Mouse (Mus musculus): Measurements from ENCODE around the gene Gm28035. TPM values are rescaled to one million over a fixed set of nuclear protein-coding genes. Genes with fewer than 3 reads are reported as not detected.

Gene Gm28035
- polyA plus RNA-seq, 1 experiment from 2014 or later = 0.05 TPM

- no peak overlapping the region for H3K4me2 ChIP-seq
- no peak overlapping the region for H3K27ac ChIP-seq
- H3K4me1 ChIP-seq (replicated peaks) = peaks cover 58% of the 10 kb centered on the region
- ATAC-seq (ENCODE audit: low read depth) (no peak), DNase-seq (no peak)
- H3K4me3 ChIP-seq (replicated peaks) = no peak overlapping the region
- WGBS (ENCODE audit: insufficient replicate concordance) = 43% methylated on average over 5 of the region's 5 CpGs
- no peaks in the 10 kb centered on the region for H3K27me3 ChIP-seq
- H3K9me3 ChIP-seq (replicated peaks) = no peaks in the 10 kb centered on the region
- H3K36me3 ChIP-seq = peaks cover 63% of the 10 kb centered on the region
- no peak overlapping the region; the same call in 1 of the 2 replicates for H3K9ac ChIP-seq
These were observed 13.4 kb downstream of the Gm28035 start for GRCm38 (mm10) chr2:30253809-30254208.

GRCm38 (mm10) chr2:30255631-30256395, 15.4 kb downstream of the Gm28035 start:
- H3K27ac ChIP-seq = no peak overlapping the region
- H3K4me2 ChIP-seq = no peak overlapping the region
- peaks cover 65% of the 10 kb centered on the region for H3K36me3 ChIP-seq
- 90% methylated on average over 42 of the region's 42 CpGs for WGBS (ENCODE audit: insufficient replicate concordance)
- no peak overlapping the region for H3K9ac ChIP-seq
- ATAC-seq (ENCODE audit: low read depth) = no peak
- no peak for DNase-seq
- H3K9me3 ChIP-seq (replicated peaks) = no peaks in the 10 kb centered on the region
- H3K4me3 ChIP-seq (replicated peaks) = no peak overlapping the region
- no peaks in the 10 kb centered on the region for H3K27me3 ChIP-seq
- H3K4me1 ChIP-seq (replicated peaks) = peaks cover 63% of the 10 kb centered on the region

GRCm38 (mm10) chr2:30256616-30257350, 16.4 kb downstream of the Gm28035 start:
- ATAC-seq (ENCODE audit: low read depth) (no peak), DNase-seq (no peak)
- Histone ChIP-seq H3K9ac (no peak overlapping the region), H3K4me1 (replicated peaks) (peaks cover 54% of the 10 kb centered on the region), H3K27ac (no peak overlapping the region), H3K27me3 (no peaks in the 10 kb centered on the region), H3K36me3 (peaks cover 73% of the 10 kb centered on the region), H3K9me3 (replicated peaks) (no peaks in the 10 kb centered on the region), H3K4me2 (no peak overlapping the region), H3K4me3 (replicated peaks) (no peak overlapping the region)
- 93% methylated on average over 30 of the region's 30 CpGs for WGBS (ENCODE audit: insufficient replicate concordance)

GRCm38 (mm10) chr2:30257699-30258460, 17.5 kb downstream of the Gm28035 start:
- Histone ChIP-seq H3K9me3 (replicated peaks) (no peaks in the 10 kb centered on the region), H3K36me3 (peaks cover 82% of the 10 kb centered on the region), H3K27me3 (no peaks in the 10 kb centered on the region), H3K4me2 (no peak overlapping the region), H3K27ac (no peak overlapping the region), H3K4me3 (replicated peaks) (no peak overlapping the region), H3K9ac (no peak overlapping the region), H3K4me1 (replicated peaks) (peaks cover 44% of the 10 kb centered on the region)
- no peak for DNase-seq
- 55% methylated on average over 7 of the region's 7 CpGs for WGBS (ENCODE audit: insufficient replicate concordance)
- ATAC-seq (ENCODE audit: low read depth) = no peak

- WGBS (ENCODE audit: insufficient replicate concordance) = 53% methylated on average over 4 of the region's 4 CpGs
- ATAC-seq (ENCODE audit: low read depth) = 0 out of 2 replicates have a peak, but pooled peaks have one; percentile 22
- Histone ChIP-seq H3K9me3 (replicated peaks) (no peaks in the 10 kb centered on the region), H3K4me3 (replicated peaks) (no peak overlapping the region), H3K27ac (no peak overlapping the region), H3K4me2 (no peak overlapping the region), H3K27me3 (no peaks in the 10 kb centered on the region), H3K9ac (no peak overlapping the region), H3K36me3 (peaks cover 87% of the 10 kb centered on the region), H3K4me1 (replicated peaks) (peaks cover 38% of the 10 kb centered on the region)
- DNase-seq = no peak
These were observed 18.2 kb downstream of the Gm28035 start for GRCm38 (mm10) chr2:30258600-30258999.

- Histone ChIP-seq H3K4me1 (replicated peaks) (peaks cover 34% of the 10 kb centered on the region), H3K27me3 (no peaks in the 10 kb centered on the region), H3K4me3 (replicated peaks) (no peak overlapping the region), H3K27ac (0 out of 2 replicates have a peak overlapping the region, but pooled peaks have one; percentile 39), H3K9me3 (replicated peaks) (no peaks in the 10 kb centered on the region), H3K9ac (no peak overlapping the region), H3K4me2 (no peak overlapping the region), H3K36me3 (peaks cover 93% of the 10 kb centered on the region)
- DNase-seq (no peak), ATAC-seq (ENCODE audit: low read depth) (no peak)
- WGBS (ENCODE audit: insufficient replicate concordance) = 77% methylated on average over 15 of the region's 15 CpGs
These were observed 19.0 kb downstream of the Gm28035 start for GRCm38 (mm10) chr2:30259131-30260064.

- ATAC-seq (ENCODE audit: low read depth) = no peak
- 73% methylated on average over 4 of the region's 4 CpGs for WGBS (ENCODE audit: insufficient replicate concordance)
These were observed 20.8 kb downstream of the Gm28035 start for GRCm38 (mm10) chr2:30261064-30261736.

GRCm38 (mm10) chr2:30261921-30262839, 21.8 kb downstream of the Gm28035 start:
- DNase-seq = no peak
- no peak for ATAC-seq (ENCODE audit: low read depth)
- Histone ChIP-seq H3K4me2 (no peak overlapping the region), H3K9me3 (replicated peaks) (no peaks in the 10 kb centered on the region), H3K27ac (no peak overlapping the region), H3K9ac (no peak overlapping the region), H3K4me1 (replicated peaks) (peaks cover 55% of the 10 kb centered on the region), H3K27me3 (no peaks in the 10 kb centered on the region), H3K4me3 (replicated peaks) (no peak overlapping the region), H3K36me3 (peaks cover 72% of the 10 kb centered on the region)
- WGBS (ENCODE audit: insufficient replicate concordance) = 91% methylated on average over 18 of the region's 18 CpGs

More at GRCm38 (mm10) chr2:30261064-30261736, 20.8 kb downstream of the Gm28035 start:
- no peak overlapping the region for H3K9ac ChIP-seq
- H3K27me3 ChIP-seq = no peaks in the 10 kb centered on the region
- H3K4me3 ChIP-seq (replicated peaks) = no peak overlapping the region
- no peak for DNase-seq
- H3K27ac ChIP-seq = no peak overlapping the region
- no peak overlapping the region for H3K4me2 ChIP-seq
- peaks cover 82% of the 10 kb centered on the region for H3K36me3 ChIP-seq
- H3K4me1 ChIP-seq (replicated peaks) = peaks cover 48% of the 10 kb centered on the region
- H3K9me3 ChIP-seq (replicated peaks) = no peaks in the 10 kb centered on the region

- Histone ChIP-seq H3K27me3 (no peaks in the 10 kb centered on the region), H3K27ac (no peak overlapping the region), H3K9ac (no peak overlapping the region), H3K9me3 (replicated peaks) (no peaks in the 10 kb centered on the region), H3K4me3 (replicated peaks) (no peak overlapping the region), H3K4me2 (no peak overlapping the region), H3K4me1 (replicated peaks) (peaks cover 51% of the 10 kb centered on the region), H3K36me3 (peaks cover 65% of the 10 kb centered on the region)
- 71% methylated on average over 4 of the region's 4 CpGs for WGBS (ENCODE audit: insufficient replicate concordance)
- no peak for ATAC-seq (ENCODE audit: low read depth)
- DNase-seq = no peak
These were observed 22.6 kb downstream of the Gm28035 start for GRCm38 (mm10) chr2:30262840-30263441.
